Mouse (Mus musculus) cerebellum, adult 2 months (tissue): ENCODE measurements at regions not wholly inside any gene's neighbourhood (a gene's known extent, or its start where the extent isn't known, plus 50 kb on each side); places are given as distances from the start of the nearest gene placed in this dataset.

Experiments
- DNase-seq, 2 experiments: peaks; one replicate each; pipeline ENCODE4 v3.0.0; 2021
- H3K27ac ChIP-seq: fragments of 200-500 bp; 2 replicates; pipeline ENCODE4 v1.5.1; 2012; ENCODE audit warnings: low read length, control low read depth, inconsistent platforms; ENCODE audit not compliant: insufficient read depth
- H3K27me3 ChIP-seq: fragments of 200-500 bp; 2 replicates; pipeline ENCODE4 v1.6.1; 2012; ENCODE audit warnings: inconsistent platforms, mild to moderate bottlenecking, low read length, moderate library complexity; ENCODE audit not compliant: control insufficient read depth, insufficient read depth
- H3K4me1 ChIP-seq: fragments of 200-500 bp; 2 replicates; pipeline ENCODE4 v1.6.1; 2011; ENCODE audit warnings: low read length; ENCODE audit not compliant: control insufficient read depth, insufficient read depth
- H3K4me3 ChIP-seq: fragments of 200-500 bp; replicated peaks from 2 replicates; pipeline ENCODE3; 2011; ENCODE audit warnings: mild to moderate bottlenecking, low read depth, low read length, control low read depth; ENCODE audit not compliant: insufficient read depth
- CTCF ChIP-seq: fragments of 200-500 bp; IDR thresholded peaks from 2 replicates; pipeline ENCODE4 v1.5.1; 2011; ENCODE audit warnings: low read depth, mild to moderate bottlenecking, control low read depth, low read length, moderate library complexity, borderline replicate concordance; ENCODE audit not compliant: insufficient read depth
- POLR2A ChIP-seq: fragments of 200-500 bp; IDR thresholded peaks from 2 replicates; pipeline ENCODE4 v1.6.1; 2011; ENCODE audit warnings: low read length, control low read depth, borderline replicate concordance; ENCODE audit not compliant: insufficient read depth
- WGBS: fragments of 180-500 bp; shearing (Covaris S2); methylation state at CpG from one replicate; pipeline ENCODE4 v1.1.7; 2018; 5-methylcytosine and 5-hydroxymethylcytosine counted together

DNA sequence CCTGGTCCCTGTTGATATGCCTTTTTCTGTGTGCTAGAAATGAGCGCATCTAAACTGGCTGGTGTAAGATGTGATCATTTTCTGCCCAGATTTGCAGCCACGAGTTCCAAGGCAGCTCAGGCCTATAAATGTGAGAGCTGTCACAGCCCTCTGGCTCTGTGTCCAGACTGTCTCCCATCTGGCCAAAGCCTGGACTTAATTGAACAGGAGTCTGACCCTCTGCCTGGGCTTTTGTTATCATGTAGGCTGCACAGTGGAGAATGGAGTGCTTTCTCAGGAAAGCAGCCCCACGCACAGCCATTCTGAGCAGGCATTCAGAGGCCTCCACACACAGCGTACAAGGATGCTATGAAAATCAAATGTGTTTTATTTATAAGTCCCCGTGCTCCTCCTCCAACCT lies 141.9 kb upstream of the Tbc1d5 start:
- no peak for TF ChIP-seq CTCF
- no peak for TF ChIP-seq POLR2A
- no peak overlapping the region for H3K4me3 ChIP-seq
- no peaks in the 10 kb centered on the region for H3K4me1 ChIP-seq
- WGBS = 55% methylated on average over 5 of the region's 5 CpGs
- H3K27me3 ChIP-seq = no peaks in the 10 kb centered on the region
- H3K27ac ChIP-seq = no peak overlapping the region
- DNase-seq = peak; percentile 12 to 25

DNA sequence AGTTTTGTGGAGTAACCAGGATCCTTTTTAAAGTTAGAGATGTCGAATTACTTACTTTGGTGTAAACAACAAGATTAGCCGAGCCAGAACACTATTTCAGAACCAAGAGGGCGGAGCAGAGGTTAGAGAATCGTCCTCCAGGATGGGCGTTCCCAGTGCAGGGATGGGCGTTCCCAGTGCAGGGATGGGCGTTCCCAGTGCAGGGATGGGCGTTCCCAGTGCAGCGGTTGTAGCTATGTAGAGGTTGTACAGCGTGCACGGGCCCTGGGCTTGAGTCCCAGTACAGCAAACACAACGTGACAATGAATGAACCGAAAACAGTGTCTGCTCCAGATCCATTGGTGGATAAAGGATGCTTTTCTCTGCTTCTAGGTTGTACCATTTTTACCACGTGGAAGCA lies 125.8 kb upstream of the Tbc1d5 start:
- no peak overlapping the region for H3K27ac ChIP-seq
- no peaks in the 10 kb centered on the region for H3K27me3 ChIP-seq
- DNase-seq = no peak
- 53% methylated on average over 14 of the region's 14 CpGs for WGBS
- H3K4me3 ChIP-seq = no peak overlapping the region
- no peaks in the 10 kb centered on the region for H3K4me1 ChIP-seq
- no peak for TF ChIP-seq POLR2A
- TF ChIP-seq CTCF = no peak

DNA sequence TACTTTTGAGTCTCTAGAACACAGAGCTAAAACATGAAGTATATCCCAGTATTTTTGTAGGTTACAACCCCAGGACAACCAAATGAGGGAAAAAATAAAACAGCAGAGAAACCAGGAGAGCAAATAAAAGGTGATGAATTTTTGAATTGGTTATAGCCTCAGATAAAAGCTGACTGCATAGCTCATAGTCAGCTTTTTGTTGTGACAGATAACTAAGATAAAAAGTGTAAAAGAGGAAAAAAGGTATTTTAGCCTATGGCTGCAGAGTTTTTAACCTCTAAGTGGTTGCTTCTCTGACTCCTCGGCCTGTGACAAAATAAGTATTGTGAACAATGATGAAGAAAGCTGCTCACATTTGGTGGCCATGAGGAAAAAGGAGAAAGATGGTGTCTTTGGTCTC lies 111.6 kb upstream of the Tbc1d5 start:
- no peak for DNase-seq
- TF ChIP-seq POLR2A (no peak), CTCF (no peak)
- Histone ChIP-seq H3K27me3 (no peaks in the 10 kb centered on the region), H3K4me1 (no peaks in the 10 kb centered on the region), H3K4me3 (no peak overlapping the region), H3K27ac (no peak overlapping the region)
- WGBS = 91% methylated on average over 1 of the region's 1 CpGs

DNA sequence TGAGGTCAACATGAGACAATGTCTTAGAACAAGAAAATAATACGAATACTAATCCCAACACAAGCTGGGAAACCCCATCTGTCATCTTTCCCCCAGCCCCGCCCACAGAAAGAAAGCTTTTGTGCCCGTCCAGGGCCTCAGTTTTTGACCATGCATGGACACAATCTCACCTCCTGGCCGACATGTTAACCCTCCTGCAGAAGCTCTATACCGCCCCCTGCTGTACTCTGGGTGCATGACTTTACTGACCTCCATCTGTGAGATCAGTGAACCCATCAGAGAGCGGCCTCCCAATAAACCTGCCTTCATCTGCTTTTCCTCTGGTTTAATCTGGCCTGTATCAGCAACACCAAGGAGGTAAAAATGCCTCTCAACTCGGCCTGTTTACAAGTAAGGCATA lies 109.6 kb upstream of the Tbc1d5 start:
- Histone ChIP-seq H3K4me3 (no peak overlapping the region), H3K4me1 (no peaks in the 10 kb centered on the region), H3K27me3 (no peaks in the 10 kb centered on the region), H3K27ac (no peak overlapping the region)
- 64% methylated on average over 7 of the region's 7 CpGs for WGBS
- TF ChIP-seq POLR2A = no peak
- 0 out of 2 replicates have a peak, but pooled peaks have one; percentile 27 for TF ChIP-seq CTCF
- DNase-seq = peak; percentile 6 to 18

DNA sequence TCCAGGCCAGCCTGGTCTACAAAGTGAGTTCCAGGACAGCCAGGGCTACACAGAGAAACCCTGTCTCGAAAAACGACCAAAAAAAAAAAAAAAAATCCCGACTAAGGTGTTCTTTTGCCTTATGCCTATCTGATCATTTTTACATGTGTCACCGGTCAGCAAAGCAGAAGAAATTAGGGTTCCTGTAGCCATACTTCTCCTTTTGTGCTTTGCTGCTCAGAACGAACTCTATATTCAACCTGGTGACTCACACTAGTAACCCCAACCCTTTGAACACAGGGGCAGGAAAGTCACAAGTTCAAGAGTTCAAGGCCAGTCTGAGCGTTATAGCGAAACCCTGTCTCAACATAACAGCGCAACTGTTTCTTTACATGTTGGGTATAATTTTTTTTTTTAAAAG lies 108.7 kb upstream of the Tbc1d5 start:
- Histone ChIP-seq H3K27ac (no peak overlapping the region), H3K4me3 (no peak overlapping the region), H3K27me3 (no peaks in the 10 kb centered on the region), H3K4me1 (no peaks in the 10 kb centered on the region)
- no peak for TF ChIP-seq POLR2A
- no peak for TF ChIP-seq CTCF
- no peak for DNase-seq
- 84% methylated on average over 8 of the region's 8 CpGs for WGBS

DNA sequence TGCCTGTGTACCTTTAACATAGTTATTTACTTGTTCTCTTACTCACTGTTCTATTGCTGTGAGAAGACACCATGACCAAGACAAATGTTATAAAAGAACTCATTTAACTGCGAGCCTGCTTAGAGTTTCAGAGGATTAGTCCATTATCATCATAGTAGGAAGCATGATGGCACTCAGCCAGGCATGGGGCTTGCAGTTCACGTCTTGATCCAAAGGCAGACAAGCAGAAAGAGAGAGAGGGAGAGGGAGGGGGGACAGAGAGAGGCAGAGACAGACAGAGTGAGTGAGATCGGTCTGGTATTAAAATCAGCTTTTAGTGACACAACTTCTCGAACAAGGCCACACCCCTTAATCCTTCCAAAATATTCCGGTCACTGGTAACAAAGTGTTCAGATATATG lies 106.2 kb upstream of the Tbc1d5 start:
- Histone ChIP-seq H3K27ac (no peak overlapping the region), H3K27me3 (no peaks in the 10 kb centered on the region), H3K4me3 (no peak overlapping the region), H3K4me1 (no peaks in the 10 kb centered on the region)
- TF ChIP-seq CTCF (no peak), POLR2A (no peak)
- 43% methylated on average over 5 of the region's 5 CpGs for WGBS
- DNase-seq = no peak

DNA sequence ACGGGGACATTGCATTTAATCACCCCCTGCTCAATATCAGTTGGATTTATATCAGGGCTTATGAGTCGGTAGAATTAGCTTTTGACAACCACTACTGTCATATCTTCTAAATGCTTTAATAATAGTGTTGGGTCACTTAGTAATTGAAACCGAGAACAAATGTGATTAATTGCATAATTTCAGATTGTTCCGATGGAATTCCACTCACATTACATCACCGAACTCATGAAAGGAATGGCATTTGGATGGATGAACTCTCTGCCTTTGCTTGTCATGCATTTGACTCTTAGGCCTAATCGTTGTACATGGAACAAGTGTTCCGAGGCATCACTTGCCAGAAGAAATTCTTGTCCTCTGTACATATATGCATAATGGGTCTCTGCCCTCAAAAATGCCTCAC lies 99.6 kb upstream of the Tbc1d5 start:
- H3K4me3 ChIP-seq = no peak overlapping the region
- H3K4me1 ChIP-seq = no peaks in the 10 kb centered on the region
- no peak for DNase-seq
- no peak overlapping the region for H3K27ac ChIP-seq
- WGBS = 75% methylated on average over 7 of the region's 7 CpGs
- H3K27me3 ChIP-seq = no peaks in the 10 kb centered on the region
- TF ChIP-seq CTCF (no peak), POLR2A (no peak)

DNA sequence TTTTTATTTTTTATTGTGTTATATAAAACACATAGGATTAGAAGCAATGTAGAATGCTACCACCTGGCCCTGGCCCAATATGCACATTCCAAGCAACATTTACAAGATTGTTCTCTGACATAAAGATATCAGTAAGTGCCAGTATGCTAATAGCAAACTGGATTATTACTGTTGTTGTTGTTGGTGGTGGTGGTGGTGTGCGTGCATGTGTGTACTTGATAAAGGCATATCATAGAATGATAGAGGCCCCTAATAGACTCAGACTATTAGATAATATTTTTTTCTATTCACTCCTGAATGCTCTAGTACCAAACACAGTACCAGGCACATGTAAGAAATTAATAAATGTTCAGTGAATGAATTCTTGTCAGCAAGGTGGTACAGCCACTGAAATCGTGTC lies 98.9 kb upstream of the Tbc1d5 start:
- DNase-seq = no peak
- H3K4me3 ChIP-seq = no peak overlapping the region
- H3K27me3 ChIP-seq = no peaks in the 10 kb centered on the region
- no peak for TF ChIP-seq CTCF
- TF ChIP-seq POLR2A = no peak
- WGBS = 72% methylated on average over 2 of the region's 2 CpGs
- H3K4me1 ChIP-seq = no peaks in the 10 kb centered on the region
- H3K27ac ChIP-seq = no peak overlapping the region
